In the genomic region with DNA sequence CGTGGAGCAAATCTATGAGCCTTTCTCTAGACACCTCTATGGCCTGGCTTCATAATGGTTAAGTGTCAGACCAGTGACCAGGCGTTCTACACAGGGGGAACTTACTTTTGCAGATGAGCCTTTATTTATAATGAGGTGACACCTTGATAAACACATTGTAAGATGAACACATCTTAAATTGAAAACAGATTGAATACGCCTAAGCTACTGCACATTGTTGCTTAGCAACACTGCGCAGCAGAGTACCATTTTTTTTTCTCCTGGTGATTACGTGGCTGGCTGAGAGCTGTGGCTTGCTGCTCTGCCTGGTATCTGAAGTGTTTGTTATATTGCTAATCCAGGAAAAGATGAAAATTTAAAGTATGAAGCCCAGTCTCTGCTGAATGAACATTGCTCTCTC, we compare ENCODE assay signal across 14 mouse cellular contexts. TPM values are rescaled to one million over a fixed set of nuclear protein-coding genes. Genes with fewer than 3 reads are reported as not detected.
DNase-seq lines count a peak whose midpoint lies in the region; ATAC-seq and TF ChIP-seq lines count a peak whose summit lies in the region.
"Had no signal": no experiment of that assay in that cellular context is flagged by ENCODE, and none has a peak within 500 bp of the region (broad histone marks: within the 10 kb centered on the region; RNA-seq: fewer than 3 reads in every experiment).

No protein-coding gene starts in this region.

- 0 out of 2 replicates have a peak, but pooled peaks have one; percentile 43 for ATAC-seq in midbrain, embryonic 11.5 days (ENCODE audit: low FRiP score)
- peak; percentile 88 for ATAC-seq in forebrain, embryonic 15.5 days (replicated peaks)
- no peak for ATAC-seq in midbrain, embryonic 12.5 days (ENCODE audit: low FRiP score, low read depth)
- ATAC-seq: intestine, postnatal 0 days; lung, postnatal 0 days had no signal

- intact Hi-C loops in heart, postnatal 36 days (cut with DNase I): no loop called here
- intact Hi-C loops in heart, adult 2 months (cut with DNase I): no loop called here

- H3K4me1 ChIP-seq in midbrain, embryonic 11.5 days (ENCODE audit: control insufficient read depth, insufficient read depth, low read length): peaks cover 21% of the 10 kb centered on the region
- H3K4me1 ChIP-seq in midbrain, embryonic 10.5 days: peaks cover 42% of the 10 kb centered on the region
- H3K4me1 ChIP-seq in forebrain, embryonic 15.5 days: peaks cover 16% of the 10 kb centered on the region
- peaks cover 33% of the 10 kb centered on the region for H3K4me1 ChIP-seq in midbrain, embryonic 12.5 days
- no peaks in the 10 kb centered on the region for H3K4me1 ChIP-seq in heart, adult 2 months (ENCODE audit: control insufficient read depth, insufficient read depth, low read length)

- 20% methylated on average over 5 of the region's 5 CpGs for WGBS in midbrain, embryonic 11.5 days
- 20% methylated on average over 5 of the region's 5 CpGs for WGBS in midbrain, embryonic 10.5 days
- WGBS in forebrain, embryonic 15.5 days: 14% methylated on average over 5 of the region's 5 CpGs
- WGBS in midbrain, embryonic 12.5 days: 16% methylated on average over 5 of the region's 5 CpGs
- WGBS in heart, adult 2 months: 41% methylated on average over 5 of the region's 5 CpGs

- no peak overlapping the region for H3K9ac ChIP-seq in midbrain, embryonic 11.5 days (ENCODE audit: low read length)
- H3K9ac ChIP-seq in forebrain, embryonic 15.5 days (replicated peaks): no peak overlapping the region
- no peak overlapping the region for H3K9ac ChIP-seq in midbrain, embryonic 12.5 days (replicated peaks)
- H3K9ac ChIP-seq in heart, adult 2 months (ENCODE audit: low read depth, low read length): no peak overlapping the region

- peak; percentile 90 for DNase-seq in midbrain, embryonic 11.5 days (ENCODE audit: low spot score, missing footprints)
- no peak for DNase-seq in midbrain, embryonic 10.5 days (ENCODE audit: low spot score)
- no peak for DNase-seq in c-Kit-positive CD71-positive TER-119-positive erythroid progenitor cells, embryonic 14.5 days (ENCODE audit: low spot score)
- DNase-seq in heart, postnatal 36 days: no peak
- DNase-seq in heart, adult 2 months: no peak
- DNase-seq: cerebellum, adult 2 months; liver; thymus, adult 18-20 months had no signal

- H3K27me3 ChIP-seq in midbrain, embryonic 11.5 days (ENCODE audit: control insufficient read depth, insufficient read depth, low read length): peaks cover 74% of the 10 kb centered on the region
- peaks cover 98% of the 10 kb centered on the region for H3K27me3 ChIP-seq in midbrain, embryonic 10.5 days (ENCODE audit: low read depth, poor library complexity, severe bottlenecking)
- H3K27me3 ChIP-seq in forebrain, embryonic 15.5 days: peaks cover 70% of the 10 kb centered on the region
- peaks cover 85% of the 10 kb centered on the region for H3K27me3 ChIP-seq in midbrain, embryonic 12.5 days
- H3K27me3 ChIP-seq in heart, adult 2 months (ENCODE audit: control insufficient read depth, insufficient read depth, low read length): peaks cover 23% of the 10 kb centered on the region

- TF ChIP-seq CTCF in heart, adult 2 months (IDR thresholded peaks at IDR 0.05): no peak

- H3K79me2 ChIP-seq in heart, adult 2 months (replicated peaks; ENCODE audit: control insufficient read depth, insufficient read depth, low read length): no peaks in the 10 kb centered on the region

- no peak overlapping the region for H3K4me2 ChIP-seq in midbrain, embryonic 11.5 days
- no peak overlapping the region for H3K4me2 ChIP-seq in forebrain, embryonic 15.5 days (replicated peaks)
- no peak overlapping the region for H3K4me2 ChIP-seq in midbrain, embryonic 12.5 days (replicated peaks)

- H3K36me3 ChIP-seq in midbrain, embryonic 11.5 days (ENCODE audit: control insufficient read depth, insufficient read depth, low read length): no peaks in the 10 kb centered on the region
- H3K36me3 ChIP-seq in midbrain, embryonic 10.5 days: no peaks in the 10 kb centered on the region
- no peaks in the 10 kb centered on the region for H3K36me3 ChIP-seq in forebrain, embryonic 15.5 days
- H3K36me3 ChIP-seq in midbrain, embryonic 12.5 days: no peaks in the 10 kb centered on the region
- no peaks in the 10 kb centered on the region for H3K36me3 ChIP-seq in heart, adult 2 months (ENCODE audit: control insufficient read depth, insufficient read depth, low read length)
- H3K36me3 ChIP-seq: G1E had no signal

- no peaks in the 10 kb centered on the region for H3K9me3 ChIP-seq in midbrain, embryonic 11.5 days (ENCODE audit: control insufficient read depth, low read length)
- H3K9me3 ChIP-seq in midbrain, embryonic 10.5 days (replicated peaks): no peaks in the 10 kb centered on the region
- no peaks in the 10 kb centered on the region for H3K9me3 ChIP-seq in forebrain, embryonic 15.5 days
- H3K9me3 ChIP-seq in midbrain, embryonic 12.5 days: no peaks in the 10 kb centered on the region
- H3K9me3 ChIP-seq: G1E had no signal

- no peak overlapping the region for H3K4me3 ChIP-seq in midbrain, embryonic 11.5 days (ENCODE audit: low read depth, low read length)
- no peak overlapping the region for H3K4me3 ChIP-seq in midbrain, embryonic 10.5 days
- no peak overlapping the region for H3K4me3 ChIP-seq in forebrain, embryonic 15.5 days
- no peak overlapping the region for H3K4me3 ChIP-seq in midbrain, embryonic 12.5 days
- H3K4me3 ChIP-seq in heart, adult 2 months: no peak overlapping the region

- TF ChIP-seq EP300 in heart, adult 2 months (IDR thresholded peaks at IDR 0.05; ENCODE audit: insufficient read depth, low read depth, low read length): no peak

- TF ChIP-seq POLR2A in heart, adult 2 months (IDR thresholded peaks at IDR 0.05; ENCODE audit: insufficient read depth, low read depth, low read length): no peak

- no peak overlapping the region; the same call in 1 of the 2 replicates for H3K27ac ChIP-seq in midbrain, embryonic 11.5 days (ENCODE audit: low read depth, low read length)
- no peak overlapping the region for H3K27ac ChIP-seq in midbrain, embryonic 10.5 days (replicated peaks)
- H3K27ac ChIP-seq in forebrain, embryonic 15.5 days (replicated peaks): peak overlapping the region; percentile 52
- peak overlapping the region; percentile 70 for H3K27ac ChIP-seq in midbrain, embryonic 12.5 days (replicated peaks)
- H3K27ac ChIP-seq in heart, adult 2 months: no peak overlapping the region

RNA-seq across cellular contexts. Expression of a gene that starts 17.0 kb away (rescaled TPM):
- 16.5 and 17.5 TPM in 2 replicates for polyA plus RNA-seq in midbrain, embryonic 11.5 days (2014; fragmentation: Nextera tagmentation; extraction: Ambion mirVana)
- 18.1 and 19.3 TPM in 2 replicates for polyA plus RNA-seq in midbrain, embryonic 10.5 days (2016; fragmentation: Nextera tagmentation; extraction: Ambion mirVana)
- polyA plus RNA-seq in forebrain, embryonic 15.5 days (2015; fragmentation: Nextera tagmentation; extraction: Ambion mirVana): 30.4 and 34.8 TPM in 2 replicates
- 30.9 and 40.2 TPM in 2 replicates for polyA plus RNA-seq in midbrain, embryonic 12.5 days (2016; fragmentation: Nextera tagmentation; extraction: Ambion mirVana)
- under 1 TPM; 0.30 to 0.69 TPM for total RNA-seq in heart, postnatal 36 days (2021)
- under 1 TPM; 0.29 to 0.41 TPM for total RNA-seq in heart, adult 2 months (2021)
- polyA plus RNA-seq in heart, adult 2 months (2012; rRNA removed): 0.04 and 0.23 TPM in 2 replicates
- polyA plus RNA-seq: C2C12, G1E had no signal

RNA-seq across cellular contexts. Expression of a gene that starts 41.7 kb away (rescaled TPM):
- 0.08 and 0.22 TPM in 2 replicates for polyA plus RNA-seq in midbrain, embryonic 11.5 days (2014; fragmentation: Nextera tagmentation; extraction: Ambion mirVana)
- 0.25 and 0.30 TPM in 2 replicates for polyA plus RNA-seq in midbrain, embryonic 10.5 days (2016; fragmentation: Nextera tagmentation; extraction: Ambion mirVana)
- polyA plus RNA-seq in forebrain, embryonic 15.5 days (2015; fragmentation: Nextera tagmentation; extraction: Ambion mirVana): 0.33 and 0.34 TPM in 2 replicates
- 0.15 and 0.20 TPM in 2 replicates for polyA plus RNA-seq in midbrain, embryonic 12.5 days (2016; fragmentation: Nextera tagmentation; extraction: Ambion mirVana)
- total RNA-seq in heart, postnatal 36 days (2021): under 1 TPM; 0.44 to 0.49 TPM
- total RNA-seq in heart, adult 2 months (2021): under 1 TPM; 0.16 to 0.50 TPM
- 0.31 and 0.88 TPM in 2 replicates for polyA plus RNA-seq in heart, adult 2 months (2012; rRNA removed)
- polyA plus RNA-seq: C2C12 had no signal

Comparison
In these comparisons a context has a peak if more than half of its experiments do, and no peak if none do; other contexts are left out.
1. H3K27ac ChIP-seq: peak in forebrain, embryonic 15.5 days (single experiment) and midbrain, embryonic 12.5 days (single experiment); none in midbrain, embryonic 11.5 days (single experiment), midbrain, embryonic 10.5 days (single experiment) and heart, adult 2 months (single experiment).
2. RNA of a gene that starts 17.0 kb away (polyA plus RNA-seq): 30.4 to 34.8 TPM in forebrain, embryonic 15.5 days, 30.9 to 40.2 TPM in midbrain, embryonic 12.5 days, 18.1 to 19.3 TPM in midbrain, embryonic 10.5 days and 16.5 to 17.5 TPM in midbrain, embryonic 11.5 days; 0.04 to 0.23 TPM in heart, adult 2 months; every median in the first group is over 10 times any median in the second.